Mouse (Mus musculus): Measurements from ENCODE around the gene Agmat. TPM values are rescaled to one million over a fixed set of nuclear protein-coding genes. Genes with fewer than 3 reads are reported as not detected.

Gene Agmat
- polyA plus RNA-seq, 1 experiment from 2014 or later = not detected

DNA sequence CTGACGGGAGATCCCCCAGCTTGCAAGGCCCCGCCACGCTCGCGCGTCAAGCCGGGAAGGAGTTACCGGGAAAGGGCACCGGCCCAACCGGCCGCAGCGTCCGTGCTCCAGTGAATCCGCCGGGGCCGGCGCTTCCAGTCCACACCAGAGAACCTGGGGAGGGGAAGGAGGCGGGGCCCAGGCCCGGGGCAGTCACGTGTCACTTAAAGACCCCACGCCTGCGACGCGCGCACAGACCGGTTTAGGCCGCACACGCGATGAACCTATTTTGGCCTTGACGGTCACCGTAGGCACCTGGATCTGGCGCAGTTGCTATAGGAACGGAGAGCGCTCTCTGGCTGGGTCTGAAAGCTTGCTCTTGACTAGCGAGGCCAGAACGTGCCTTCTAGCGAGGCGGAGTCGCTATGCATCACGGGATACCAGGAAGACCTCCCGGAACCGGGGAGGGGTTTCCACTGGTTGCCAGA is 44.1 kb downstream of the Agmat start, which contains the start of gene Dnajc16:
TSS of gene Dnajc16 (minus strand) at position 408 of the 467 bp plus-strand sequence.
- H3K4me3 ChIP-seq (ENCODE audit: low read depth, low read length) = peak within 1 kb of the TSS; percentile 81
- H3K4me2 ChIP-seq (ENCODE audit: low read depth, low read length, severe bottlenecking) = peak within 1 kb of the TSS; percentile 80
- peak; percentile 87 for ATAC-seq (replicated peaks; ENCODE audit: low FRiP score)
- H3K36me3 ChIP-seq (ENCODE audit: control insufficient read depth, insufficient read depth, low read length) = no peaks in the 10 kb centered on the region
- DNase-seq (ENCODE audit: low spot score) = peak; percentile 98
- H3K27me3 ChIP-seq (ENCODE audit: control insufficient read depth, insufficient read depth, low read length) = no peaks in the 10 kb centered on the region
- no peaks in the 10 kb centered on the region for H3K9me3 ChIP-seq (ENCODE audit: control insufficient read depth, low read length)
- under 1% methylated on average over 42 of the region's 42 CpGs for WGBS
- H3K27ac ChIP-seq (ENCODE audit: low read depth, low read length) = peak within 1 kb of the TSS; percentile 2; the same call in 1 of the 2 replicates
- H3K9ac ChIP-seq (ENCODE audit: low read length) = peak within 1 kb of the TSS; percentile 82
- H3K4me1 ChIP-seq (replicated peaks; ENCODE audit: control insufficient read depth, insufficient read depth, low read length) = peaks cover 7% of the 10 kb centered on the region

DNA sequence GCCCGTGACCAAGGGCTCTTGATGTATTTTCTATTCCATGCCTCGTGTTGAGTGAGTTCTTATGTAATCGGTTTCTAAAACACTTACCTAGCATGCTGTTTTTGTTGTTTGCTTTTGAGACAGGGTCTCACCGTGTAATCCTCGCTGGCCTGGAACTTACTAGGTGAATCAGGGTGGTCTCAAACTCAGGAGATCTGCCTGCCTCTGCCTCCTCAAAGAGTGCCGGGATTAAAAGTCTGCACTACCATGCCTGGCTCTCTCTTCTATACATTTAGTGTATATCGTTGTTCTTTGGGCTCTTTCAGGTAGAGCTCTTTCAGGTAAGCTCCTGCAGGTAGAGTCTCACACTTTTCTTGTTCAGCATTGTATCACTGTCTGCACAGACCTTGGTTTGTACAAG is 45.0 kb downstream of the Agmat start:
- Histone ChIP-seq H3K27ac (ENCODE audit: low read depth, low read length) (no peak overlapping the region), H3K4me1 (replicated peaks; ENCODE audit: control insufficient read depth, insufficient read depth, low read length) (peaks cover 7% of the 10 kb centered on the region), H3K4me3 (ENCODE audit: low read depth, low read length) (no peak overlapping the region), H3K9ac (ENCODE audit: low read length) (no peak overlapping the region), H3K36me3 (ENCODE audit: control insufficient read depth, insufficient read depth, low read length) (no peaks in the 10 kb centered on the region), H3K27me3 (ENCODE audit: control insufficient read depth, insufficient read depth, low read length) (no peaks in the 10 kb centered on the region), H3K9me3 (ENCODE audit: control insufficient read depth, low read length) (no peaks in the 10 kb centered on the region), H3K4me2 (ENCODE audit: low read depth, low read length, severe bottlenecking) (no peak overlapping the region)
- no peak for DNase-seq (ENCODE audit: low spot score)
- ATAC-seq (replicated peaks; ENCODE audit: low FRiP score) = no peak
- WGBS = 86% methylated on average over 7 of the region's 7 CpGs

DNA sequence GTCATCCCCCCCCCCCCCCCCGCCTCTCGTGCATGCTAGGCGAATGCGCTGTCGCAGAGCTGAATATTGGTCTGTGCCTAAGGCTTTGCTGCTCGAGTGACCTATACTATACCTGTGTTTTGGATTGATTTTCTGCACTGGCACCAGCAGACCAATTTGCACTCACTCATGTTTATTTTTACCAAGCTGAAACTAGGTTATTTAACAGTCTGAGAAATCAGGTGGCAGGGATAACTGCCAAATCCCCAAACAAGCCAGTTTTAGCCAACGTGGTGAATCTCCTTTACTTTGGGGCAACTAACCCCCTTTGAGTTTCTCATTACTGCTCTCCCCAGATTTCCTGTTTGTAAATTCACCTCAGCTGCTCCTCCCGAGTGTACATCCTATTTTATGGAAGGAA is 45.5 kb downstream of the Agmat start:
- H3K27me3 ChIP-seq (ENCODE audit: control insufficient read depth, insufficient read depth, low read length) = no peaks in the 10 kb centered on the region
- no peak for DNase-seq (ENCODE audit: low spot score)
- 91% methylated on average over 8 of the region's 8 CpGs for WGBS
- no peak overlapping the region for H3K27ac ChIP-seq (ENCODE audit: low read depth, low read length)
- H3K36me3 ChIP-seq (ENCODE audit: control insufficient read depth, insufficient read depth, low read length) = no peaks in the 10 kb centered on the region
- no peak overlapping the region for H3K4me3 ChIP-seq (ENCODE audit: low read depth, low read length)
- no peak overlapping the region for H3K4me2 ChIP-seq (ENCODE audit: low read depth, low read length, severe bottlenecking)
- peaks cover 7% of the 10 kb centered on the region for H3K4me1 ChIP-seq (replicated peaks; ENCODE audit: control insufficient read depth, insufficient read depth, low read length)
- no peak for ATAC-seq (replicated peaks; ENCODE audit: low FRiP score)
- H3K9ac ChIP-seq (ENCODE audit: low read length) = no peak overlapping the region
- H3K9me3 ChIP-seq (ENCODE audit: control insufficient read depth, low read length) = no peaks in the 10 kb centered on the region

DNA sequence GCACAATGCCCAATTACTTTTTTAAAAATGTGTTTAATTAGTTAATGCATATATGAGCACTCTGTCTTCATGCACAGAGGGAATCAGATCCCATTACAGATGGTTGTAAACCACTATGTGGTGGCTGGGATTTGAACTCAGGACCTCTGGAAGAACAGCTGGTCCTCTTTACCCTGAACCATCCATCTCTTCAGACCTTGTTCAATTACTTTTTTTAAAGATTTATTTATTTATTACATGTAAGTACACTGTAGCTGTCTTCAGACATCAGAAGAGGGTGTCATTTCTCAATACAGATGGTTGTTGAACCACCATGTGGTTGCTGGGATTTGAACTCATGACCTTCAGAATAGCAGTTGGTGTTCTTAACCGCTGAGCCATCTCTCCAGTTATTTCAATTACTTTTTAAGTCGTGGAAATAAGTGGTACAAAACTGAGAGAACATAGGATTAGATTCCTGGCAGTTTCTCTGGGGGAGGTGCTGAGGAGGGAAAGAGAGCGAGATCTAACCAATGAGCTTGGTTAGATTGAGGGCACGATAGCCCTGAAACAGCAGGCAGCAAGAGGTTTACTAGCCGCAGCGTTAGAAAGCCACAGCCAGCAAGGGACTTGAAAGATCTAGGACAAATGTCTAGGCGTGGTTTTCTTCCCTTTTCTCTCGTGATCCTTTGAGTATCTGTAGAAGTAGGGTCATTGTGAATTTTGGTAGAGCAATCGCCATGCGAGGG is 46.2 kb downstream of the Agmat start:
- Histone ChIP-seq H3K27ac (ENCODE audit: low read depth, low read length) (peak overlapping the region; percentile 80), H3K27me3 (ENCODE audit: control insufficient read depth, insufficient read depth, low read length) (no peaks in the 10 kb centered on the region), H3K4me3 (ENCODE audit: low read depth, low read length) (peak overlapping the region; percentile 67), H3K36me3 (ENCODE audit: control insufficient read depth, insufficient read depth, low read length) (no peaks in the 10 kb centered on the region), H3K4me2 (ENCODE audit: low read depth, low read length, severe bottlenecking) (peak overlapping the region; percentile 45), H3K9ac (ENCODE audit: low read length) (peak overlapping the region; percentile 30; the same call in 1 of the 2 replicates), H3K9me3 (ENCODE audit: control insufficient read depth, low read length) (no peaks in the 10 kb centered on the region), H3K4me1 (replicated peaks; ENCODE audit: control insufficient read depth, insufficient read depth, low read length) (peaks cover 7% of the 10 kb centered on the region)
- no peak for ATAC-seq (replicated peaks; ENCODE audit: low FRiP score)
- WGBS = 14% methylated on average over 10 of the region's 10 CpGs
- no peak for DNase-seq (ENCODE audit: low spot score)

DNA sequence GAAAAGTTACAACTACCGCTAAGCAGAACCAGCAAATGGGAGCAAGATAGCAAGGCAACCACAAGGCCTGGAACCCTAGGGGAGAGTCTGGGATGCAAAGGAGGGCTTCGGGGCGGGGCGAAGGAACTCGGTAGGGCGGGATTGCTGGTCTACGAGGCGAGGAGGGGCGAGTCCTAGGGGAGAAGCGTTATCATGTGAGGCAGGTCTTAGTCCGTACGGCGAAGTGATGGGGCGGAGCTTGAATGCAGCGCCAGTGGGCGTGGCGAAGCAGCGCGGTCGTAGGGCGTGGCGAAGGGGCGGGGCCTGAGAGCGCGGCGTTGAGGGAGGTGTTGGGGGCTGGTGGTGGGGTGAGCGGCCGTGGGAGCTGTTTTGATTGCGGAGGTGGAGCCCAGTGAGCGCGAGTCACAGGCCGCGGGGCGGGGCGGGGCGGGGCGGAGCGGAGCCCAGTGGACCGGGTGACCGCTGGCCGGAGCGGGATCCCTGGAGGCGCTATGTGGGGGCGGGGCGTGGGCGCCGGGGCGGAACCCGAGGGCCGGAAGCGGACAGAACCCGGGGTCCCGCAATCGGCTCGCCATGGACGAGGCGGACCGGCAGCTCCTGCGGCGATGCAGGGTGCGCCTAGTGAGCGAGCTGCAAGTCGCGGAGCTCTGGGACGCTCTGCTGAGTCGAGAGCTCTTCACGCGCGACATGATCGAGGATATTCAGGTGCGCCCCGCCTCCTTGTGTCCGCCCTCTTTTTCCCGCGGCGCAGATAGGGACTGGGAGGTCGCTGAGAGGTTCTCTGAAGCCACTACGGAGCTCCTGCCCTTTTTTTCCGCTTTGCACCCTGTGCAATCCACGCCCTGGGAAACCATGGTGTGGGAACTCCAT is 47.0 kb downstream of the Agmat start, which contains the start of gene Casp9:
TSS of gene Casp9 (plus strand) at position 331 of the 870 bp plus-strand sequence.
- Histone ChIP-seq H3K4me2 (ENCODE audit: low read depth, low read length, severe bottlenecking) (peak within 1 kb of the TSS; percentile 45), H3K4me1 (replicated peaks; ENCODE audit: control insufficient read depth, insufficient read depth, low read length) (peaks cover 7% of the 10 kb centered on the region), H3K9ac (ENCODE audit: low read length) (peak within 1 kb of the TSS; percentile 72), H3K4me3 (ENCODE audit: low read depth, low read length) (peak within 1 kb of the TSS; percentile 67), H3K27ac (ENCODE audit: low read depth, low read length) (peak within 1 kb of the TSS; percentile 80), H3K9me3 (ENCODE audit: control insufficient read depth, low read length) (no peaks in the 10 kb centered on the region), H3K36me3 (ENCODE audit: control insufficient read depth, insufficient read depth, low read length) (no peaks in the 10 kb centered on the region), H3K27me3 (ENCODE audit: control insufficient read depth, insufficient read depth, low read length) (no peaks in the 10 kb centered on the region)
- ATAC-seq (replicated peaks; ENCODE audit: low FRiP score) = peak; percentile 84
- DNase-seq (ENCODE audit: low spot score) = peak; percentile 99
- WGBS = under 1% methylated on average over 75 of the region's 80 CpGs

DNA sequence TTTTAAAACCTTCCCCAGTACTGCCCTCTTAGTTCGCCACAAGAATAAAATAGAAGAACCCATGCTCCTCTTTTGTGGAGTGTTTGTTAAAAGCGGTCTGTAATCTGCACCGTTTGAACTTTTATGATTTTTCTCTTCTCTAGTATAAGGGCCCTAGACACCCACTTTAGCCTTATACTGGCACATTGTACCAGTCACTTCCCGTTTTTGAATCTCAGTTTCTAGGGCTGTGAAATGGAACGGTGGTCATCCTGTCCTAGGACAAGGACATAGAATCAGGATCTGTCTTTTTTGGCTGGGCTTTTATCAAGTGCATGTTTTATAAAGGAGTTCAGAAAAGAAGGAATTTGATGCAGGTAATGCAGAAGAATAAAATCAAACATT is 47.7 kb downstream of the Agmat start:
- ATAC-seq (replicated peaks; ENCODE audit: low FRiP score) (no peak), DNase-seq (ENCODE audit: low spot score) (no peak)
- WGBS = 18% methylated on average over 5 of the region's 5 CpGs
- Histone ChIP-seq H3K4me2 (ENCODE audit: low read depth, low read length, severe bottlenecking) (peak overlapping the region; percentile 45), H3K9me3 (ENCODE audit: control insufficient read depth, low read length) (no peaks in the 10 kb centered on the region), H3K4me3 (ENCODE audit: low read depth, low read length) (peak overlapping the region; percentile 67), H3K27ac (ENCODE audit: low read depth, low read length) (peak overlapping the region; percentile 78), H3K9ac (ENCODE audit: low read length) (peak overlapping the region; percentile 72), H3K36me3 (ENCODE audit: control insufficient read depth, insufficient read depth, low read length) (no peaks in the 10 kb centered on the region), H3K4me1 (replicated peaks; ENCODE audit: control insufficient read depth, insufficient read depth, low read length) (peaks cover 7% of the 10 kb centered on the region), H3K27me3 (ENCODE audit: control insufficient read depth, insufficient read depth, low read length) (no peaks in the 10 kb centered on the region)

DNA sequence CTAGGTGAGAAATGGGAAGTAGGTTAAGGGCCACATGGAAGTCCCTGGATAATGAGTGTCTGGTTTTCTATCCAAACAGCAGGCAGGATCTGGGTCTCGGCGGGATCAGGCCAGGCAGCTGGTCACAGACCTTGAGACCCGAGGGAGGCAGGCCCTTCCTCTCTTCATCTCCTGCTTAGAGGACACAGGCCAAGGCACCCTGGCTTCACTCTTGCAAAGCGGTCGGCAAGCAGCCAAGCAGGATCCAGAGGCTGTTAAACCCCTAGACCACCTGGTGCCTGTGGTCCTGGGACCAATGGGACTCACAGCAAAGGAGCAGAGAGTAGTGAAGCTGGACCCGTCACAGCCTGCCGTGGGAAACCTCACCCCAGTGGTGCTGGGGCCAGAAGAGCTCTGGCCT is 49.9 kb downstream of the Agmat start:
- Histone ChIP-seq H3K9me3 (ENCODE audit: control insufficient read depth, low read length) (no peaks in the 10 kb centered on the region), H3K4me2 (ENCODE audit: low read depth, low read length, severe bottlenecking) (no peak overlapping the region), H3K27ac (ENCODE audit: low read depth, low read length) (no peak overlapping the region), H3K4me3 (ENCODE audit: low read depth, low read length) (no peak overlapping the region), H3K9ac (ENCODE audit: low read length) (no peak overlapping the region), H3K4me1 (replicated peaks; ENCODE audit: control insufficient read depth, insufficient read depth, low read length) (0 out of 2 replicates have a peak, but pooled peaks cover 4% of the 10 kb centered on the region), H3K27me3 (ENCODE audit: control insufficient read depth, insufficient read depth, low read length) (no peaks in the 10 kb centered on the region), H3K36me3 (ENCODE audit: control insufficient read depth, insufficient read depth, low read length) (no peaks in the 10 kb centered on the region)
- ATAC-seq (replicated peaks; ENCODE audit: low FRiP score) (no peak), DNase-seq (ENCODE audit: low spot score) (no peak)
- 89% methylated on average over 7 of the region's 7 CpGs for whole genome bisulfite sequencing

DNA sequence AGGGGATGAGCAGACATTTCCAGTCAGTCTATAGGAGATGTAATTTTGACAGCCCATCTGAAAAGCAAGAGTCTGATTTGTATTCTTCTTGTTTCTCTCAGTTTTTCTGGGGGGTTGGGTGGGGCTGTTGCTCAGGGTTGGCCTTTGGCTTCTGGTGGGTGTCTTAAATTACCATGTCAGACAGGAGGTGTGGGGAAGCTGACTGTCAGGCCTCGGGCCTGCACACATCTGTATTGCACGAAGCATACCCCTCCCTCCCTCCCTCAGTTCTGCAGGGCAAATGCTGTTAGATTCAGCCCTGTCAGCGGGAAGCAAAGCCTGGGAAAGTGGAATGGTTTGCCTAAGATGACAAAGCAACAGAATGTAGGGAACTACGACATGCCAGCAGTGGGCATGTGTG is 50.5 kb downstream of the Agmat start:
- H3K36me3 ChIP-seq (ENCODE audit: control insufficient read depth, insufficient read depth, low read length) = no peaks in the 10 kb centered on the region
- DNase-seq (ENCODE audit: low spot score) (no peak), ATAC-seq (replicated peaks; ENCODE audit: low FRiP score) (no peak)
- no peak overlapping the region for H3K27ac ChIP-seq (ENCODE audit: low read depth, low read length)
- H3K4me2 ChIP-seq (ENCODE audit: low read depth, low read length, severe bottlenecking) = no peak overlapping the region
- no peak overlapping the region for H3K4me3 ChIP-seq (ENCODE audit: low read depth, low read length)
- H3K9ac ChIP-seq (ENCODE audit: low read length) = no peak overlapping the region
- no peaks in the 10 kb centered on the region for H3K27me3 ChIP-seq (ENCODE audit: control insufficient read depth, insufficient read depth, low read length)
- H3K4me1 ChIP-seq (replicated peaks; ENCODE audit: control insufficient read depth, insufficient read depth, low read length) = 0 out of 2 replicates have a peak, but pooled peaks cover 4% of the 10 kb centered on the region
- whole genome bisulfite sequencing = 97% methylated on average over 4 of the region's 4 CpGs
- H3K9me3 ChIP-seq (ENCODE audit: control insufficient read depth, low read length) = no peaks in the 10 kb centered on the region
